Mouse (Mus musculus) adrenal gland, postnatal 4 days (tissue): ENCODE measurements around the gene Drg2. TPM values are rescaled to one million over a fixed set of nuclear protein-coding genes. Genes with fewer than 3 reads are reported as not detected.
"Not testable (repeated sequence)": the region's sequence is repeated elsewhere in the genome, so short reads cannot be mapped to it uniquely, and the experiment has no call there.

Source experiments
- DNase-seq, 2 experiments: peaks; one replicate each; pipeline ENCODE4 v3.0.0; 2021 to 2022; ENCODE audit warnings: low spot score in 2 of 2, mixed read lengths in 2 of 2
- long read RNA-seq, 2 experiments: library from polyadenylated mRNA; stranded (forward); transcript quantifications; one replicate each; pipeline ENCODE4 v2.0.0; 2021
- total RNA-seq, 2 experiments: library from RNA; stranded (reverse); gene quantifications; 2 replicates each; pipeline ENCODE4 v1.2.3; 2021

Drg2 gene
- 10 to 100 TPM; 78.7 to 79.8 TPM for total RNA-seq
- long read RNA-seq, experiment 1, transcript Drg2-201 (13 exons, 1,788 nt): major isoform, 59 of 73 reads
- long read RNA-seq, experiment 1, partial matches to known transcripts: 8 of 73 reads
- long read RNA-seq, experiment 1, other reads (novel, unspliced or antisense): 6 of 73 reads
- long read RNA-seq, experiment 2, transcript Drg2-201 (13 exons, 1,788 nt): major isoform, 95 of 112 reads
- long read RNA-seq, experiment 2, partial matches to known transcripts: 7 of 112 reads
- long read RNA-seq, experiment 2, other reads (novel, unspliced or antisense): 10 of 112 reads

GRCm38 (mm10) chr11:60454080-60454744 is at the start of gene Drg2:
Gene Drg2 (plus strand): TSS chr11:60454591.
- DNase-seq: peak; percentile 71 to 75

DNA sequence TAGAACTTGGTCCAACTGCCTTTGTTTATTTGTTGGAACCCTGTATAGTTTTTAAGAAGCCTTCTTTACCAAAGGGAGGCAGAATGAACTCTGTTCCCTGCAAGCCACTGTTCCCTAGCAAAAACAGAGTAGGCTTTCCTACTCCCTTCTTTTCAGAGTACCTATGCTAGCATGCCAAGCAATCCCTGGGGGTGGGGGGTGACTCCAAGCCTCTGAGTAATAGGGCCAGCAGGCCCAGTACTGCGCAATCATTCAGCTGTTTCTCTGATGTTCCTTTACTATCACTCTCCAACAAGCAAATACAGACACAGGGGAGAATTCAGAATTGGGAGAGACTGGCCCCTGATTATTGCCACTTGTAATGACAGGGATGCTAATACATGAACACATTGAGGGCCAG is 47.8 kb upstream of the Drg2 start:
- DNase-seq: no peak

DNA sequence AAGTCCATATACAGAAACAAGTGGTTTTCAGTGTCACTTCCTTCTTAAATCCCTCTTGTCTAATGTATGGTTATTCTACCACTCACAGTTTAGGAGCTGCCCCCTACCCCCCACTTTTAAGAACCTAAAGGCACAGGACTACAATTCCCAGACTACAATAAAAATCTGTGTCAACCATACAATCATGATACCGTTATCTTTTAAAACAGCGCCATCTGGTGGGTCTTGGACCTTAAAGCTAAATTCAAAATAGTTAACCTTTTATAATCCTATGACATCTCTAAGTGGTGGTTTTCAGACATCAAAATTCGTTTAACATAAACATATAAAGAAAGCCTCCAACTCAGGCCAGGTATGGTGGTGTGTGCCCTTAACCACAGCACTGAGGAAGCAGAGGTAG is 42.2 kb upstream of the Drg2 start:
- DNase-seq: peak; percentile 12 to 13

DNA sequence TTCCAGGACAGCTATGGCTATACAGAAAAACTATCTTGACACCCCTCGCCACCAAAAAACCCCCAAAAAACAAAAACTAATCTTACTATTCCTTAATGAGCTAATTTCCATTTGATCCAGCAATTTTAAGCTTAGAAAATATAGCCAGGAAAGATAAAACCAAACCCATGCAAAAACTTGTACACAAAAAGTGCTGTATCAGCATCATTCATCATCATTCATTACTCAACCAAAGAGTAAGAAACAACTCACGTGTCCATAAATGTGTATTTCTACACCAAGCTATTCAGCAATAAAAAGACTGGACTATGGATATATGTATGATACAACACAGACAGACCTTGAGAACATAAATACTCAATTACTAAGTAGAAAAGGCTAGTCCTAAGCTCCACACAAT is 41.5 kb upstream of the Drg2 start:
- no peak for DNase-seq

GRCm38 (mm10) chr11:60416590-60416962 is 37.8 kb upstream of the Drg2 start:
- DNase-seq: no peak

DNA sequence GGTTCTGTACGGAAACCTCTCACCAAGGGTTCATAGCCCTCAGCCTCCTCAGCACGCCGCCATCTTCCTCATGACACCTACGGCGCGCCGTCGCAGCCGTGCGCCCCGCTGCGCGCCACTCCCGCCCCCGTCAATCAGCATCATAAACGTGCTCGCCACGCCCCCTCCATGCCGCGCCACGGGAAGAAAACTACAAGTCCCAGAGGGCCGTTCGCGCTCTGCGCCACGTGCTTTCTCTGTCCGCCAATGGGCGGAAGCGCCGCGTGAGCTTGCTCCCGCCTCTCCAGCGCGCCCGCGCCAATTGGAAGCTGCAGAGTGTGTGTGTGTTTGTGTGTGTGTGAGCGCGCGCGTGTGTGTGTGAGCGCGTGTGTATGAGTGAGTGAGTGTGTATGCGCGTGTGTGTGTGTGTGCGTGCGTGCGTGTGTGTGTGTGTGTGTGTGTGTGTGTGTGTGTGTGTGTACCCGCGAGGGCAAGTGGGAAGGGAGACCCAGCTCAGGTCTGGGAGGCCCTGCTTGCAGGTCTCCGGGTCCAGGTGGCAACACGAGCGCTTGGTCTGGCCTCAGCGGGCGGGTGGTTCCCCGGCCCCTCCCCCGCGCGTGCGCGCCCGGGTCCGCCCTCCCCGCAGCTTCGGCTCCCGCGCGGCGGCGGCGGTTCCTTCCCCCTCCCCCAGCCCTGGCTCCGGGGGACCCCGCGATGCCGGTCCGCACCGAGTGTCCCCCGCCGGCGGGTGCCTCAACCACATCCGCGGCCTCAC is 37.3 kb upstream of the Drg2 start, which contains the start of gene Gid4:
TSS of gene Gid4 (plus strand) at position 183 of the 754 bp plus-strand sequence.
- DNase-seq: peak; percentile 93 to 98

- peak; percentile 8 to 9 for DNase-seq
Measured at GRCm38 (mm10) chr11:60417717-60418472, 36.5 kb upstream of the Drg2 start, which contains the start of gene Atpaf2. Gene Atpaf2 (minus strand): TSS chr11:60418457.

GRCm38 (mm10) chr11:60418473-60418803 is 36.0 kb upstream of the Drg2 start:
- DNase-seq: no peak

DNA sequence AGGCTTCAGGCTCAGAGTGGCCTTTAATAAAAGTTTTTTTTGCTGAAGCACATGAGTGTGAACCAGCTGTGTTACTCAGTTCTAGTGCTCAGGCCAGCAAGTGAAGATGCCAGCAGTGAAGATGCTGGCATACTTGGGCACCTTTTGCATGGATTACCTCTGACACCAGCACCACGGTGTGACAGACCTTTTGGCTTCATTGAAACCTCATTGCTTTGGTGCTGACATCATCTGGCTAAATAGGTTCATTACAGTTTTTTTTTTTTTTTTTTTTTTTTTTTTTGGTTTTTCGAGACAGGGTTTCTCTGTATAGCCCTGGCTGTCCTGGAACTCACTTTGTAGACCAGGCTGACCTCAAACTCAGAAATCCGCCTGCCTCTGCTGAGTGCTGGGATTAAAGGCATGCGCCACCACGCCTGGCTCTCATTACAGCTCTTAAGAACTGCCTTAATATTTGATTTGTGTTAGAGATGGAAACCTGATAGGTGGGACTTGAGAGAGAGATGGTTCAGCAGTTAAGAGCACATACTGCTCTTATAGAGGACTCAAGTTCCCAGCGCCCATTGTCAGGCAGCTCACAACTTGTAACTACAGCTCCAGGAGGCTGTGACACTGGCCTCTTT is 32.2 kb upstream of the Drg2 start:
- no peak for DNase-seq

GRCm38 (mm10) chr11:60423006-60423405 is 31.4 kb upstream of the Drg2 start:
- DNase-seq: no peak

DNA sequence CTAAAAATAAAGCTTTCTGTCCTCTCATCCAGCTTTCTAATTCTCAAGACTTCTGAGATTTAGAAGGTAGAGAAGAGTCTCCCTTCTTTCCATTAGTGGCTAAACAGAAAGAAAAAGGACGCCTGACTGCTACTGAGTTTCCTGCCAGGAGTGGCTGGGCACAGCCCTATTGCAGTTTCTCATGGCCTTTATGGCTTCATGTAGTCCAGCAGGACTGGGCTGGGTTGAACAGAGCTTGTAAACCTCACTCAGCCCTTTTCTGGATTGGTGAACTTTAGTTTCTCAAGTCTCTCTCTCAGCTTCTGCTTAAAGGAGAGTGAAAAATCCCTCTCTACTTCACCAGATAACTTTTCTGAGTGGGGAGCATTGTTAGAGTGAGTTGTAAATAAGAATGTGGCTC is 28.0 kb upstream of the Drg2 start:
- no peak for DNase-seq

GRCm38 (mm10) chr11:60427628-60428027 is 26.8 kb upstream of the Drg2 start:
- DNase-seq: no peak

GRCm38 (mm10) chr11:60433501-60433900 is 20.9 kb upstream of the Drg2 start:
- DNase-seq: no peak

- no peak for DNase-seq
Measured at GRCm38 (mm10) chr11:60435133-60435532, 19.3 kb upstream of the Drg2 start.

- no peak for DNase-seq
Measured at GRCm38 (mm10) chr11:60436618-60437017, 17.8 kb upstream of the Drg2 start.

DNA sequence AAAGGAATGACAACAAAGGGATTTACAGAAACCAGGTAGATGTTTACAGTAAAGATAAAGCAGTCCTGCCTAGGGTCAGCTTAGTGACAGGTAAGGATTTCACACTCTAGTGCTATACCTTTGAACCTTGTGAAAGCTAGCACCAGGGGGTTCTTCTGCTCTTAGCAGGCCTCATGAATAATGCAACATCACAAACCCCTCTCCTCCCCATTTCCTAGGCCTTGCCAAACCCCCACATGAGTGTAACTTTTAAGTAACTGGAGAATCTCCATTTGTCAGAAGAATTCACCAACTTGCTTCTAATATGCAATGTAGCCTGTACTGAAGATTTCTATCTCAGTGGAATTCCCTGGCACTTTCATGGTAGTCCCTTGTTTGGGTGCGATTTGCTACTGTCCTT is 14.8 kb upstream of the Drg2 start:
- DNase-seq: not testable (repeated sequence)

- DNase-seq: no peak
Measured at GRCm38 (mm10) chr11:60440176-60440575, 14.2 kb upstream of the Drg2 start.

GRCm38 (mm10) chr11:60442896-60443295 is 11.5 kb upstream of the Drg2 start:
- DNase-seq: no peak

DNA sequence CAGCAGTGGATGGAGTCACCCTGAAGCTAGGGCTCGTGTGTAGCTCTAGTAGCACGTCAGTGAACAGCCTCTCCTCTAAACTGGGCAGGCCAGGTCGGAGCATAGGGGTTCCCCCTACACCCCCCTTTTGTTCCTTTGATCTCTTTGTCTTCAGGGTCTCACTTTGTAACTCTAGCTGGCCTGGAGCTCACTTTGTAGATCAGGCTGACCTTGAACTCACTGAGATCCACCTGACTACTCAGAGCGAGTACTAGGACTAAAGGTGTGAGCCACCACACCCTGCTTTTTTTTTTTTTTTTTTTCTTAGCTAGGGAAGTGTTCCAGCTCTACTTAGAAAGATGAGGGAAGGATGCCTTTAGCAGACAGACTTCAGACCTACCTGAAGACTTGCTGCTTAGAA is 10.4 kb upstream of the Drg2 start:
- no peak for DNase-seq

GRCm38 (mm10) chr11:60454745-60455087 is 325 bp downstream of the Drg2 start:
- no peak for DNase-seq

DNA sequence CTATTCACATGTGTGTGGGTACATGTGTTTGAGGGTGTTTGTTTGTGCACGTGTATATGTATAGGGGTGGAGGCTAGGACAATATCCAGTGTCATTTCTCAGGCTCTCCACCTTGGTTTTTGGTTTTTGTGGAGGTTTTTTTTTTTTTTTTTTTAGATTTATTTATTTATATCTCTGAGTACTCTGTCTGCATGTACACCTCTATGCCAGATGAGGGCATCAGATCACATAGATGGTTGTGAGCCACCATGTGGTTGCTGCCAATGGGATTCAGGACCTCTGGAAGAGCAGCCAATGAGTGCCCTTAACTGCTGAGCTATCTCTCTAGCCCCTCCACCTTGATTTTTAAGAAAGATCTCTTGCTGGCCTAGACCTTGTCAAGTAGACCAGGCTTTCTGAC is 3.6 kb downstream of the Drg2 start:
- DNase-seq: no peak
